Mouse (Mus musculus) MEL (cell line): ENCODE measurements at regions not wholly inside any gene's neighbourhood (a gene's known extent, or its start where the extent isn't known, plus 50 kb on each side); places are given as distances from the start of the nearest gene placed in this dataset.

Experiments
- DNase-seq: peaks from one replicate; pipeline ENCODE4 v3.0.0; 2011; ENCODE audit warnings: low read depth, low spot score
- H3K27ac ChIP-seq: 2 replicates; pipeline ENCODE4 v1.5.1; 2012; ENCODE audit warnings: low read depth, mild to moderate bottlenecking, control low read depth, low read length, moderate library complexity; ENCODE audit not compliant: control insufficient read depth
- H3K27me3 ChIP-seq, 2 experiments: fragments of 150-350 bp in 1 of 2; sonication (generic) in 1 of 2; 2 replicates each; pipeline ENCODE4 v1.6.1; 2012; ENCODE audit warnings: low read length in 2 of 2, mild to moderate bottlenecking in 2 of 2, improper control_type of control experiment in 1 of 2, moderate library complexity in 1 of 2; ENCODE audit not compliant: insufficient read depth in 2 of 2, control insufficient read depth in 1 of 2
- H3K36me3 ChIP-seq, 2 experiments: 2 replicates each; pipeline ENCODE4 v1.6.1; 2012 to 2014; ENCODE audit warnings: low read length in 2 of 2, improper control_type of control experiment in 1 of 2, inconsistent platforms in 1 of 2, mild to moderate bottlenecking in 1 of 2; ENCODE audit not compliant: insufficient read depth in 2 of 2, control insufficient read depth in 1 of 2
- H3K4me1 ChIP-seq, 2 experiments: fragments of 150-350 bp in 1 of 2; sonication (generic) in 1 of 2; 2 replicates each; pipeline ENCODE4 v1.6.1; 2012; ENCODE audit warnings: low read length in 2 of 2, improper control_type of control experiment in 1 of 2, mild to moderate bottlenecking in 1 of 2; ENCODE audit not compliant: insufficient read depth in 2 of 2, control insufficient read depth in 1 of 2
- H3K4me3 ChIP-seq, 2 experiments: fragments of 150-350 bp in 1 of 2; sonication (generic) in 1 of 2; 2 replicates each; pipeline ENCODE4 v1.5.1; 2012; ENCODE audit warnings: low read depth in 2 of 2, low read length in 2 of 2, mild to moderate bottlenecking in 2 of 2, moderate library complexity in 2 of 2, control low read depth in 1 of 2, improper control_type of control experiment in 1 of 2; ENCODE audit not compliant: control insufficient read depth in 1 of 2, insufficient read depth in 1 of 2
- H3K79me2 ChIP-seq: 2 replicates; pipeline ENCODE4 v1.6.1; 2012; ENCODE audit warnings: mild to moderate bottlenecking, low read length, moderate library complexity; ENCODE audit not compliant: control insufficient read depth, poor library complexity, insufficient read depth
- H3K9ac ChIP-seq: 2 replicates; pipeline ENCODE4 v1.6.1; 2012; ENCODE audit warnings: low read depth, mild to moderate bottlenecking, control low read depth, low read length, moderate library complexity; ENCODE audit not compliant: control insufficient read depth, poor library complexity, severe bottlenecking
- H3K9me3 ChIP-seq: fragments of 150-350 bp; sonication (generic); replicated peaks from 2 replicates; pipeline ENCODE4 v1.6.1; 2012; ENCODE audit warnings: mild to moderate bottlenecking, low read length, improper control_type of control experiment, moderate library complexity; ENCODE audit not compliant: insufficient read depth
- BHLHE40 ChIP-seq: IDR thresholded peaks from 2 replicates; pipeline ENCODE4 v1.6.1; 2012; ENCODE audit warnings: low read depth, mild to moderate bottlenecking, inconsistent platforms, low read length, improper control_type of control experiment, borderline replicate concordance
- CHD2 ChIP-seq: IDR thresholded peaks from 2 replicates; pipeline ENCODE4 v1.6.1; 2011; ENCODE audit warnings: low read length, improper control_type of control experiment
- CTCF ChIP-seq, 3 experiments: IDR thresholded peaks in 2 of 3; conservative IDR thresholded peaks in 1 of 3; 2 replicates each; pipeline ENCODE4 v1.5.1; 2011 to 2012; ENCODE audit warnings: low read length in 3 of 3, low read depth in 2 of 3, mild to moderate bottlenecking in 2 of 3, improper control_type of control experiment in 1 of 3, inconsistent platforms in 1 of 3, mixed read lengths in 1 of 3, moderate library complexity in 1 of 3; ENCODE audit not compliant: control insufficient read depth in 1 of 3, insufficient read depth in 1 of 3, poor library complexity in 1 of 3, severe bottlenecking in 1 of 3
- EP300 ChIP-seq, 2 experiments: IDR thresholded peaks; 2 replicates each; pipeline ENCODE4 v1.6.1; 2011; ENCODE audit warnings: improper control_type of control experiment in 2 of 2, low read length in 2 of 2, low read depth in 1 of 2, mild to moderate bottlenecking in 1 of 2
- GATA1 ChIP-seq: IDR thresholded peaks from 2 replicates; pipeline ENCODE4 v1.6.1; 2011; ENCODE audit warnings: low read depth, low read length, improper control_type of control experiment
- HCFC1 ChIP-seq: IDR thresholded peaks from 2 replicates; pipeline ENCODE4 v1.6.1; 2012; ENCODE audit warnings: low read depth, mild to moderate bottlenecking, inconsistent platforms, low read length, improper control_type of control experiment, moderate library complexity
- JUND ChIP-seq: IDR thresholded peaks from 2 replicates; pipeline ENCODE4 v1.6.1; 2011; ENCODE audit warnings: low read depth, mild to moderate bottlenecking, improper control_type of control experiment, low read length
- KAT2A ChIP-seq: conservative IDR thresholded peaks from 2 replicates; pipeline ENCODE4 v1.6.1; 2012; ENCODE audit warnings: low read depth, low read length, improper control_type of control experiment, inconsistent platforms
- MAFK ChIP-seq: IDR thresholded peaks from 2 replicates; pipeline ENCODE4 v1.6.1; 2011; ENCODE audit warnings: low read depth, mild to moderate bottlenecking, low read length, improper control_type of control experiment, borderline replicate concordance
- MAX ChIP-seq: IDR thresholded peaks from 2 replicates; pipeline ENCODE4 v1.6.1; 2011; ENCODE audit warnings: low read length, improper control_type of control experiment
- MAZ ChIP-seq: IDR thresholded peaks from 2 replicates; pipeline ENCODE4 v1.6.1; 2012; ENCODE audit warnings: low read depth, mild to moderate bottlenecking, inconsistent platforms, low read length, improper control_type of control experiment
- MEF2A ChIP-seq: IDR thresholded peaks from 2 replicates; pipeline ENCODE4 v1.6.1; 2014; ENCODE audit warnings: low read depth, mild to moderate bottlenecking, inconsistent platforms, low read length, improper control_type of control experiment; ENCODE audit not compliant: poor library complexity, insufficient replicate concordance, severe bottlenecking; ENCODE audit errors: extremely low read depth
- MXI1 ChIP-seq: IDR thresholded peaks from 2 replicates; pipeline ENCODE4 v1.6.1; 2011; ENCODE audit warnings: mild to moderate bottlenecking, low read depth, low read length, improper control_type of control experiment
- NRF1 ChIP-seq: IDR thresholded peaks from 2 replicates; pipeline ENCODE4 v1.6.1; 2014; ENCODE audit warnings: low read depth, mild to moderate bottlenecking, inconsistent platforms, low read length, improper control_type of control experiment, moderate library complexity; ENCODE audit not compliant: poor library complexity, insufficient read depth, severe bottlenecking
- RAD21 ChIP-seq: IDR thresholded peaks from 2 replicates; pipeline ENCODE4 v1.6.1; 2011; ENCODE audit warnings: mild to moderate bottlenecking, low read depth, low read length, improper control_type of control experiment
- SIN3A ChIP-seq: IDR thresholded peaks from 2 replicates; pipeline ENCODE4 v1.6.1; 2012; ENCODE audit warnings: low read length, improper control_type of control experiment, inconsistent platforms
- SMC3 ChIP-seq: IDR thresholded peaks from 2 replicates; pipeline ENCODE4 v1.6.1; 2011; ENCODE audit warnings: low read depth, low read length, improper control_type of control experiment
- TBP ChIP-seq: IDR thresholded peaks from 2 replicates; pipeline ENCODE4 v1.8.0; 2011; ENCODE audit warnings: low read depth, low read length, improper control_type of control experiment
- UBTF ChIP-seq: IDR thresholded peaks from 2 replicates; pipeline ENCODE4 v1.6.1; 2012; ENCODE audit warnings: low read depth, mild to moderate bottlenecking, inconsistent platforms, low read length, improper control_type of control experiment, moderate library complexity, borderline replicate concordance; ENCODE audit not compliant: insufficient read depth
- ZKSCAN1 ChIP-seq: IDR thresholded peaks from 2 replicates; pipeline ENCODE4 v1.6.1; 2012; ENCODE audit warnings: low read depth, mild to moderate bottlenecking, inconsistent platforms, low read length, improper control_type of control experiment, moderate library complexity
- ZNF384 ChIP-seq: IDR thresholded peaks from 2 replicates; pipeline ENCODE4 v1.6.1; 2012; ENCODE audit warnings: low read depth, mild to moderate bottlenecking, inconsistent platforms, low read length, improper control_type of control experiment

DNA sequence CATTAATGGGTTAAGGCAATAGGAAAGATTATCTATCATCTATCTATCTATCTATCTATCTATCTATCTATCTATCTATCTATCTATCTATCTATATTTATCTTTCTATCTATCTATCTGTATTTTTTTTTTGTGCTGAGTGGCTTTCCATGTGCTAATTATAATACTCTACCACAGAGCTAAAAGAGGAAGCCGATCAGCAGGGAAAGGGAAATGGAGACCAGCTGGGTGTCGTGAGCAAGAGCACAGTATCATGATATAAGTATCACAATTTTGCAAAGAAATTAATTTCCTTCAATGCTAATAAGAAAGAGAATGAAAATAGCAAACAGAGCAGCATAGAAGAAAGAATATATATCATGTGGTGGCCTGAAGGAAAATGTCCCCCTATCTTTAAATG, 69.6 kb downstream of the Cldn1 start:
- no peaks in the 10 kb centered on the region for H3K9me3 ChIP-seq
- TF ChIP-seq TBP (no peak), UBTF (no peak), BHLHE40 (no peak), ZKSCAN1 (no peak), MAFK (no peak), KAT2A (no peak), CTCF (IDR thresholded peaks at IDR 0.05 in 2 of 3, conservative IDR thresholded peaks at IDR 0.05 in 1 of 3; ENCODE audit: control insufficient read depth in 1 of 3, insufficient read depth in 1 of 3, low read depth in 2 of 3, low read length in 3 of 3, poor library complexity in 1 of 3, severe bottlenecking in 1 of 3) (no peak), MAZ (no peak), SIN3A (no peak)
- TF ChIP-seq, all 39 proteins: peak for 0
- Histone ChIP-seq H3K36me3 (no peaks in the 10 kb centered on the region), H3K79me2 (no peaks in the 10 kb centered on the region), H3K4me3 (no peak overlapping the region), H3K27ac (no peak overlapping the region), H3K27me3 (no peaks in the 10 kb centered on the region), H3K9ac (no peak overlapping the region), H3K4me1 (no peaks in the 10 kb centered on the region)
- DNase-seq, result no peak

- no peaks in the 10 kb centered on the region for H3K9me3 ChIP-seq
- H3K9ac ChIP-seq, result no peak overlapping the region
- no peak for TF ChIP-seq MEF2A
- TF ChIP-seq CHD2, result no peak
- no peak for TF ChIP-seq MXI1
- no peak for TF ChIP-seq CTCF (IDR thresholded peaks at IDR 0.05 in 2 of 3, conservative IDR thresholded peaks at IDR 0.05 in 1 of 3; ENCODE audit: control insufficient read depth in 1 of 3, insufficient read depth in 1 of 3, low read depth in 2 of 3, low read length in 3 of 3, poor library complexity in 1 of 3, severe bottlenecking in 1 of 3)
- no peak for TF ChIP-seq SMC3
- no peak for TF ChIP-seq ZNF384
- TF ChIP-seq RAD21, result no peak
- no peak for TF ChIP-seq JUND
- no peak for TF ChIP-seq GATA1
- no peak for TF ChIP-seq HCFC1
- no peak for TF ChIP-seq UBTF
- no peak for TF ChIP-seq EP300 (IDR thresholded peaks at IDR 0.05; ENCODE audit: low read depth in 1 of 2, low read length in 2 of 2)
- no peak for TF ChIP-seq NRF1
- TF ChIP-seq MAX, result no peak
- no peaks in the 10 kb centered on the region for H3K27me3 ChIP-seq
- H3K36me3 ChIP-seq, result no peaks in the 10 kb centered on the region
- H3K4me3 ChIP-seq, result no peak overlapping the region
- no peaks in the 10 kb centered on the region for H3K4me1 ChIP-seq
- DNase-seq, result no peak
- no peaks in the 10 kb centered on the region for H3K79me2 ChIP-seq
- no peak overlapping the region for H3K27ac ChIP-seq
Measured at GRCm38 (mm10) chr16:26291692-26292091, 79.9 kb downstream of the Cldn1 start.
